Mouse (Mus musculus) megakaryocyte progenitor cell, adult 5-6 weeks (primary cell): ENCODE measurements around the gene Slc10a6. TPM values are rescaled to one million over a fixed set of nuclear protein-coding genes. Genes with fewer than 3 reads are reported as not detected.

Source experiments
- ATAC-seq: replicated peaks from 2 replicates; pipeline ENCODE4 v1.8.0; 2016; ENCODE audit warnings: mild to moderate bottlenecking, moderate TSS enrichment, inconsistent platforms; ENCODE audit not compliant: poor library complexity
- total RNA-seq, 2 experiments: library from RNA; stranded (forward) in 1 of 2; stranded (reverse) in 1 of 2; fragments of 157-497, 149-512 nt in 1 of 2; fragments of 200-1000 nt in 1 of 2; gene quantifications; 2 replicates each; pipeline versions ENCODE4 v1.2.3 to v1.2.4; 2015 to 2017

The Slc10a6 gene
- total RNA-seq (2015), result not detected in 2 replicates
- not detected in 2 replicates for total RNA-seq (2017)

GRCm38 (mm10) chr5:103629111-103629764, at the start of gene Slc10a6:
Slc10a6 (minus strand) TSS chr5:103629403.
- no peak for ATAC-seq

GRCm38 (mm10) chr5:103678974-103679373, 49.8 kb upstream of the Slc10a6 start:
- ATAC-seq, result no peak

DNA sequence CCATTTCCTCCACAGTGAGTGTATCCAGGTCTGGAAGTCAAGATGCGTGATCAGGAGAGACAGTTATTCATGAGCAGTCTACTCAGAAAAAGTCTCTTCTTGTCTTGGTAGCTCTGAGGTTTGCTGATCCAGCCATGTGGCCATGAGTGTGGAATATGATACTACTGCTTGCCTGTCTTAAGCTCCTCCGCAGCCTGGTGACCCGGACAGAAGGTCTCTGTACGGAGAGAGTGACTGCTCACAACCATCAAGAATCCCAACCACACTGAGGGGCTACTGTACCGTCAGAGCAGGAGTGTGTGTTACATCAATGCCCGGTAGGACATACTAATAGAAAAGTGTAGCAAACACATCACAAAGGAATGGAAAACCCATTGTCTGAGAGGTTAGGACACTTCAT, 48.7 kb upstream of the Slc10a6 start:
- ATAC-seq, result no peak

GRCm38 (mm10) chr5:103676289-103676881, 47.2 kb upstream of the Slc10a6 start:
- ATAC-seq, result no peak

- no peak for ATAC-seq
Measured at GRCm38 (mm10) chr5:103674482-103674881, 45.3 kb upstream of the Slc10a6 start.

DNA sequence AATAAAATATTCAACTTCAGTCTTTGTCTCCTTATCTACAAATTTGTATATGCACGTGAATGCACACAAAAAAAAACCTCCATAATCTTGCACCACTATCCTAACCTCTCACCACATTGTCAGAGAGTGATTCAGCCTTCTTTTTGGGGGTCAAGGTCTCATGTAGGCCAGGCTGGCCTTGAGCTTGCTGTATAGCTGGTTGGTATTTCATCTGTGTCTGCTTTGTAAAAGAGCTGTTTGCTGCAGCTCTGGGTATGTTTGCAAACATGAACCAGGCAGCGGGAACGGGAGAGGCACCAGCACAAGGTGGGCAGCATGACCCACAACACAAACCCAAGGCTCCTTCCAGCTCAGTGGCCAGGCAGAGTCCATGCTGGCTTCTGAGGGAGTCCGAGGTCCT, 44.4 kb upstream of the Slc10a6 start:
- no peak for ATAC-seq

- ATAC-seq, result no peak
Measured at GRCm38 (mm10) chr5:103671858-103672257, 42.7 kb upstream of the Slc10a6 start.

DNA sequence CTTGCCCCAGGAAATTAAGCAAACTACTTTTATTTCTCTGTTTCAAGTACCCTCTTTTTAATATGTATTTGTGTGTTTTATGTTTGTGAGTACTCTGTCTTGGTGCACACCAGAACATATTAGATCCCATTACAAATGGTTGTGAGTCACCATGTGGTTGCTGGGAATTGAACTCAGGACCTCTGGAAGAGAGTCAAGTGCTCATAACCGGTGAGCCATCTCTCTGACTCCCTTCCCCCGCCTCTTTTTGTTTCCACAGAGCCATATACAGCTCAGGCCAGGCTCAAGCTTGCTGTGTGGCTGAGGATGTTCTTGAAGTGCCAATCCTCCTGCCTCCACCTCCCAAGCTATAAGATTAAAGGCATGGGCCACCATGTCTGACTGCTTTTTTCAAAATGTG, 36.7 kb upstream of the Slc10a6 start:
- ATAC-seq, result no peak

GRCm38 (mm10) chr5:103664932-103665331, 35.7 kb upstream of the Slc10a6 start:
- ATAC-seq, result no peak

DNA sequence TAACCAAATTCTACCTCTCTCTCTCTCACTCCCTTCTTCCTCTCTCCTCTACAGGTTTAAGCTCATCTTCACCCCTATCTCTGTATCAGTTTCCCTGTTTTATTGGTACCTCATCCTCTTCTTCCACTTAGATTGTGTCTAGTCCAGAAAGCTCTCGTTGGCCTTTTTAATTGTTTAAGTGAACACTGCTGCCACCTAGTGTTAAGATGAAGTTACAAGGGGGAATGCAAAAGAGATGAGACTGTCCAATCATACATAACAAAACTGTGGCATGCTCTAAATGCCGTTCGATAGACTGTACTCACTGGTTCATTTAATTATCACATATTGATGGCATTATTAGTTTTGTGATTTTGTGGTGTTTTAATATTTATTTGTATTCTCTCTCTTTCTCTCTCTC, 30.4 kb upstream of the Slc10a6 start:
- ATAC-seq, result peak; percentile 59

DNA sequence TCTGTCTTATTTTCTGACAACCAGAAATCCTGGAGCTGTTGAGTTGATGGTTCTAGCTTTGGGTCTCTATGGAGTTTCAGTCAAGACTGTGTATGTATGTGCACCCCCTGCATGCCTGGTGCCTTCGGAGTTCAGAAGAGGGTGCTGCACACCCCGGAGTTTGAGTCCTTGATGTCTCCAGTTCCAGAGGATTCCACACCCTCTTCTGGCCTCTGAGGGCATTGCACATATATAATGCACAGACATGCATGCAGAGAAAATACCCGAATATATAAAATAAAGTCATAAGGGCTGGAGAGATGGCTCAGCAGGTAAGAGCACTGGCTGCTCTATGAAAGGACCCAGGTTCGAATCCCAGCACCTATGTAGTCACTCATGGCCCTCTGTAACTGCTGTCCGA, 29.7 kb upstream of the Slc10a6 start:
- ATAC-seq, result peak; percentile 32; the same call in 1 of the 2 replicates

- ATAC-seq, result peak; percentile 81
Measured at GRCm38 (mm10) chr5:103655346-103656118, 26.3 kb upstream of the Slc10a6 start, which contains the start of gene 1700016H13Rik. 1700016H13Rik (minus strand) TSS chr5:103656010.

GRCm38 (mm10) chr5:103654780-103655179, 25.6 kb upstream of the Slc10a6 start:
- no peak for ATAC-seq

DNA sequence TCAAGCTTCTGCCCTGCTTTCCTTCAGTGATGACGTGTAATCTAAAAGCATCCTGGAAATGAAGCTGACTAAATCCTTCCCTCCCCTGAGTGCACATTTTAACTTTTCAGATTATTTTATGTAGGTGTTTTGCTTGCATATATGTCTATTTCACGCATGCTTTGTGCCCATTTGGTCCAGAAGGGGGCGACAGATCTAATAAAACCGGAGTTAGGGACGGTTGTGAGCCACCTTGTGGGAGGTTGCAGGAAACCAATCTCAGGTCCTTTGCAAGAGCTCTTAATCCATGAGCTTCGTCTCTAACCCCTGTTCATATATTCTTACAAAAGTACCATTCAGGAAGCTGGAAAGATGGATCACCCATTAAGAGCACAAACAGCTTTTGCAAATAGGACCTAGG, 25.0 kb upstream of the Slc10a6 start:
- peak; percentile 65 for ATAC-seq

- ATAC-seq, result no peak
Measured at GRCm38 (mm10) chr5:103647320-103647719, 18.1 kb upstream of the Slc10a6 start.

GRCm38 (mm10) chr5:103644167-103644566, 15.0 kb upstream of the Slc10a6 start:
- ATAC-seq, result 0 out of 2 replicates have a peak, but pooled peaks have one; percentile 20

- ATAC-seq, result no peak
Measured at GRCm38 (mm10) chr5:103637162-103637561, 8.0 kb upstream of the Slc10a6 start.

- ATAC-seq, result no peak
Measured at GRCm38 (mm10) chr5:103629854-103630580, 814 bp upstream of the Slc10a6 start.

DNA sequence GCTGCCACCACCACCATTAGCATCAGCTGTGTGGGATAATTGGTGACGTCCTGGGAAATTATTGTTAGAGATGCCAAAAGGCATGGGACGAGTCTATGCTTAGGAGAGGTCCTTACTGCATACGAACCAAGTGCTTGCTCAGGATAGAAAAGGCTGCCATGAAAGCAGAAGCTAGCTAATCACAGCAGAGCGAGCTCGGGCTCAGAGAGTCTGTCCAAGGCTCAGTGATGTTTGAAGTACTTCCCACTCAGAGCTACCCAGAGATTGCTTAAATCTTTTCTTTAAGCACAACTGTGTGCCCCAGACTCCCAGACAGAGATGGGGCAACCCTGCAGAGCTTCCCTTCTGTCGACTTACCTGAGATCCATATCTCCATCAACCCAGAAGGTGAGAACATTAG, 704 bp downstream of the Slc10a6 start:
- no peak for ATAC-seq

- ATAC-seq, result no peak
Measured at GRCm38 (mm10) chr5:103624831-103625230, 4.4 kb downstream of the Slc10a6 start.

DNA sequence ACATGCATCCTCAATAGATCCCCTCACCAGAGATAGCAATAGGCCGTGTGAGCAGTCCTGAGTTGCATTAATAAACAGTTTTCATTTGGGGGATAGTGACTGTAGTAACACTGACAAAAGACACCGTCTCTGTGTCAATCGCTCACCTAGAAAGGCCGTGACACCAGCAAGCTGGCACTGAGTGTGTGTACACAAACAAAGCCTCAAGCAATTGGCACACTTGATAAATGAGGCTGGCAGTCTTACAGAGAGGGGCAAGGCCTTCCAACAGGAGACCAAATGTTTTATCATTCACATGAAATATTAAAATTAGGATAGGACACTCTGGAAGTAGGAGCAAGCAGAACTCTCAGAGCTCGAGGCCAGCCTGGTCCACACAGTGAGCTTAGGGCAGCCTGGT, 6.9 kb downstream of the Slc10a6 start:
- no peak for ATAC-seq
